Mouse (Mus musculus) lung, embryonic 16.5 days (tissue): ENCODE results near the gene Ube4b. TPM values are rescaled to one million over a fixed set of nuclear protein-coding genes. Genes with fewer than 3 reads are reported as not detected.
A peak's percentile ranks its signal among the peaks of the same experiment; 100 is the strongest.
"Not testable (repeated sequence)": the region's sequence is repeated elsewhere in the genome, so short reads cannot be mapped to it uniquely, and the experiment has no call there.

ENCODE experiments used
- ATAC-seq: fragments of 200-750 bp; cut with Nextera tagmentation; 2 replicates; pipeline ENCODE4 v1.8.0; 2017; ENCODE audit warnings: low read depth, mild to moderate bottlenecking, moderate library complexity
- H3K27ac ChIP-seq: fragments of 300-500 bp; sonication (generic); 2 replicates; pipeline ENCODE4 v1.5.1; 2014; ENCODE audit warnings: mild to moderate bottlenecking, control low read depth, low read length
- H3K27me3 ChIP-seq: fragments of 300-500 bp; sonication (generic); 2 replicates; pipeline ENCODE4 v1.6.1; 2014; ENCODE audit warnings: low read depth, low read length, mixed read lengths; ENCODE audit not compliant: control insufficient read depth, insufficient read depth
- H3K36me3 ChIP-seq: fragments of 300-500 bp; sonication (generic); 2 replicates; pipeline ENCODE4 v1.6.1; 2014; ENCODE audit warnings: low read length; ENCODE audit not compliant: control insufficient read depth, insufficient read depth
- H3K4me1 ChIP-seq: fragments of 300-500 bp; sonication (generic); replicated peaks from 2 replicates; pipeline ENCODE4 v1.6.1; 2014; ENCODE audit warnings: low read length, mixed read lengths; ENCODE audit not compliant: control insufficient read depth, insufficient read depth
- H3K4me2 ChIP-seq: fragments of 300-500 bp; sonication (generic); 2 replicates; pipeline ENCODE4 v1.6.1; 2014; ENCODE audit warnings: low read depth, low read length, control low read depth
- H3K4me3 ChIP-seq: fragments of 300-500 bp; sonication (generic); 2 replicates; pipeline ENCODE4 v1.5.1; 2014; ENCODE audit warnings: mild to moderate bottlenecking, low read length, control low read depth
- H3K9ac ChIP-seq: fragments of 300-500 bp; sonication (generic); 2 replicates; pipeline ENCODE4 v1.6.1; 2014; ENCODE audit warnings: low read length, control low read depth
- H3K9me3 ChIP-seq: fragments of 300-500 bp; sonication (generic); 2 replicates; pipeline ENCODE4 v1.6.1; 2016; ENCODE audit warnings: low read length; ENCODE audit not compliant: control insufficient read depth
- WGBS: fragments of 180-500 bp; shearing (Covaris S2); extraction: QIAGEN DNeasy Blood & Tissue Kit; methylation state at CpG from one replicate; pipeline ENCODE4 v1.1.7; 2014; 5-methylcytosine and 5-hydroxymethylcytosine counted together
- polyA plus RNA-seq: library from polyadenylated mRNA; unstranded; fragments of >200 nt; fragmentation: Nextera tagmentation; extraction: Ambion mirVana; gene quantifications from 2 replicates; pipeline ENCODE4 v1.2.1, GENCODE M21; 2015

Ube4b gene
- polyA plus RNA-seq, 1 experiment from 2014 or later, result 33.8 TPM

- ATAC-seq, result no peak
- H3K27me3 ChIP-seq, result no peaks in the 10 kb centered on the region
- H3K4me3 ChIP-seq, result no peak overlapping the region
- no peaks in the 10 kb centered on the region for H3K36me3 ChIP-seq
- peak overlapping the region; percentile 73; the same call in 1 of the 2 replicates for H3K9ac ChIP-seq
- no peaks in the 10 kb centered on the region for H3K9me3 ChIP-seq
- peak overlapping the region; percentile 67 for H3K4me2 ChIP-seq
- no peak overlapping the region for H3K27ac ChIP-seq
- peaks cover 6% of the 10 kb centered on the region for H3K4me1 ChIP-seq
- 52% methylated on average over 1 of the region's 1 CpGs for WGBS
Observed at GRCm38 (mm10) chr4:149444465-149444864, 17.9 kb upstream of the Ube4b start.

DNA sequence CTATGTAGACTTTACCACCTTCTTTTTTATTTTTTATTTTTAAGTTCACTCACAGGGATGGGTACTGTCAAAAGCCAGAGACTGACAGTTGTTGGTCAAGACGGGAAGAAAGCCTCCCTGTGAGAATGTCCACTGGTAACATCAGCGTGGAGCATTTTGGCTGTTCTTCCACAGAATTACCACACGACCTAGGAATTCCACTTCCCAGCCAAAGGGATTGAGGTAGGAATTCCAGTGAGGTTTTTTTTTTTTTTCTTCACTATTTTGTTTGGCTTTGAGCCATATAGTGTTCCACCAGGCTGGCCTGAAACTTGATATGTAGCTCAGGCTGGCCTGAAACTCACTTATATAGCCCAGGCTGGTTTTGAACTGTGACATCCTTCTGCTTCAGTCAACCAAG is 15.9 kb upstream of the Ube4b start:
- Histone ChIP-seq H3K9ac (no peak overlapping the region), H3K27me3 (no peaks in the 10 kb centered on the region), H3K4me2 (no peak overlapping the region), H3K4me1 (peaks cover 6% of the 10 kb centered on the region), H3K9me3 (no peaks in the 10 kb centered on the region), H3K4me3 (no peak overlapping the region), H3K27ac (0 out of 2 replicates have a peak overlapping the region, but pooled peaks have one; percentile 38), H3K36me3 (no peaks in the 10 kb centered on the region)
- no peak for ATAC-seq
- WGBS, result 17% methylated on average over 3 of the region's 3 CpGs

DNA sequence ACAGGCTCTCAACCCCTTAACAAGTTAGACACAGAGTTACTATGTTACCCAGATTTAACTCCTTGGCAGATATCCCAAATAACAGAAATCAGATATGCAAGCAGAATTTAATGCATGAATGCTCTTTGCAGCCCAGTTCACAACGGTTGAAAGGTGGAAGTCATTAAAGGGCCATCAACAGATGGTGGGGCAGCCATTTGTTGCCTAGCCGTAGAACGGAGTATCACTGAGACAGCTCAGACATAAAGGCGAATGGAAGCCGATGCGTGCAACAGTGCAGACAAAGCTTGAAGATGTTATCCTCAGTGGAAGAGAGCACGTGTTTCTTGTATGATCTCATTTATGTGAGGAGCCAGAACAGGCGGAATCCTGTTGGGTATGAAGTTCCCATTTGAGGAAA is 14.0 kb upstream of the Ube4b start:
- ATAC-seq, result no peak
- 73% methylated on average over 8 of the region's 8 CpGs for WGBS
- H3K4me3 ChIP-seq, result no peak overlapping the region
- H3K9ac ChIP-seq, result no peak overlapping the region
- H3K9me3 ChIP-seq, result no peaks in the 10 kb centered on the region
- H3K27me3 ChIP-seq, result no peaks in the 10 kb centered on the region
- no peaks in the 10 kb centered on the region for H3K36me3 ChIP-seq
- no peak overlapping the region for H3K4me2 ChIP-seq
- H3K27ac ChIP-seq, result no peak overlapping the region
- no peaks in the 10 kb centered on the region; the same call in 1 of the 2 replicates for H3K4me1 ChIP-seq

DNA sequence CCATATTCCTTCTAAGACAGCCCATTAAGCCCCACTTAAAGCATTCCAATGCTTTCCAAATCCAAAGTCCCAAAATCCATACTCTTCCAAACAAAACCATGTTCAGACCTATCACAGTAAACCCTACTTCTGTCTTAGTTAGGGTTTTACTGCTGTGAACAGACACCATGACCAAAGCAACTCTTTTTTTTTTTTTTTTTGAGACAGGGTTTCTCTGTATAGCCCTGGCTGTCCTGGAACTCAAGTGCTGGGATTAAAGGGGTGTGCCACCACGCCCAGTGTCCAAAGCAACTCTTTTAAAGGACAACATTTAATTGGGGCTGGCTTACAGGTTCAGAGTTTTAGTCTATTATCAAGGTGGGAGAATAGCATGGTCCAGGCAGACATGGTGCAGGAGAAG is 5.3 kb upstream of the Ube4b start:
- WGBS, result 86% methylated on average over 1 of the region's 1 CpGs
- not testable (repeated sequence) for H3K9me3 ChIP-seq, ATAC-seq, H3K36me3 ChIP-seq, H3K4me2 ChIP-seq, H3K4me3 ChIP-seq, H3K27ac ChIP-seq, H3K4me1 ChIP-seq, H3K27me3 ChIP-seq, H3K9ac ChIP-seq

DNA sequence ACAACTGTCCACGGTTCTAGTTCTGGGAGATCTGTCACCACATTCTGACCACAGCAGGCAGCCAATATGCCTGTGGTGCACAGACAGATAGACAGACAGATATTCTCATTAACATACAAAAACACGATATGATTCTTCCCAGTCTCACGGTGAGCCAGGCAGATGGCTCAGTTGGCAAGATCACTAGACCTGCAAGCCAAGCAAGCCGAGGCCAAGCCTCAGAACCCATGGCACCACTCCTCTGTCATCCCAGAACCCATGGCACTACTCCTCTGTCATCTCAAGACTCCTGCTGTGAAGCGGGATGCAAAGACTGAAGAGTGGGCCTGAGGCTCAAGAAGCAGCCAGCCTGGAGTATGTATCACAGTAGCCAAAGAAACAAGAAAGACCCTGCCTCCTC is 3.0 kb upstream of the Ube4b start:
- Histone ChIP-seq H3K4me2 (no peak overlapping the region), H3K4me3 (no peak overlapping the region), H3K9ac (no peak overlapping the region), H3K27me3 (no peaks in the 10 kb centered on the region), H3K4me1 (peaks cover 2% of the 10 kb centered on the region; the same call in 1 of the 2 replicates), H3K27ac (no peak overlapping the region), H3K36me3 (no peaks in the 10 kb centered on the region), H3K9me3 (no peaks in the 10 kb centered on the region)
- 77% methylated on average over 5 of the region's 5 CpGs for WGBS
- no peak for ATAC-seq

GRCm38 (mm10) chr4:149425801-149426292 is 702 bp downstream of the Ube4b start:
- Histone ChIP-seq H3K36me3 (no peaks in the 10 kb centered on the region), H3K27me3 (no peaks in the 10 kb centered on the region), H3K9me3 (no peaks in the 10 kb centered on the region), H3K4me3 (peak overlapping the region; percentile 95), H3K4me2 (peak overlapping the region; percentile 91), H3K4me1 (peaks cover 5% of the 10 kb centered on the region; the same call in 1 of the 2 replicates), H3K27ac (peak overlapping the region; percentile 99), H3K9ac (peak overlapping the region; percentile 95)
- WGBS, result under 1% methylated on average over 35 of the region's 35 CpGs
- ATAC-seq, result peak; percentile 70

GRCm38 (mm10) chr4:149424755-149425154 is 1.8 kb downstream of the Ube4b start:
- no peaks in the 10 kb centered on the region for H3K27me3 ChIP-seq
- ATAC-seq, result no peak
- no peaks in the 10 kb centered on the region for H3K9me3 ChIP-seq
- peak overlapping the region; percentile 91 for H3K4me2 ChIP-seq
- peak overlapping the region; percentile 95 for H3K4me3 ChIP-seq
- 1% methylated on average over 9 of the region's 9 CpGs for WGBS
- no peak overlapping the region for H3K27ac ChIP-seq
- no peaks in the 10 kb centered on the region for H3K36me3 ChIP-seq
- peak overlapping the region; percentile 95 for H3K9ac ChIP-seq
- peaks cover 5% of the 10 kb centered on the region; the same call in 1 of the 2 replicates for H3K4me1 ChIP-seq

- ATAC-seq, result no peak
- Histone ChIP-seq H3K4me1 (peaks cover 13% of the 10 kb centered on the region), H3K27ac (no peak overlapping the region), H3K9ac (no peak overlapping the region), H3K27me3 (no peaks in the 10 kb centered on the region), H3K36me3 (no peaks in the 10 kb centered on the region), H3K9me3 (no peaks in the 10 kb centered on the region), H3K4me2 (no peak overlapping the region), H3K4me3 (no peak overlapping the region)
- WGBS, result 69% methylated on average over 5 of the region's 5 CpGs
Observed at GRCm38 (mm10) chr4:149417854-149418365, 8.6 kb downstream of the Ube4b start.

GRCm38 (mm10) chr4:149416986-149417385 is 9.6 kb downstream of the Ube4b start:
- no peak overlapping the region for H3K27ac ChIP-seq

More at GRCm38 (mm10) chr4:149416986-149417385, 9.6 kb downstream of the Ube4b start:
- H3K4me1 ChIP-seq, result peaks cover 13% of the 10 kb centered on the region
- no peak overlapping the region for H3K4me2 ChIP-seq
- H3K9ac ChIP-seq, result no peak overlapping the region
- no peaks in the 10 kb centered on the region for H3K9me3 ChIP-seq
- 62% methylated on average over 2 of the region's 2 CpGs for WGBS
- no peaks in the 10 kb centered on the region for H3K27me3 ChIP-seq
- no peak for ATAC-seq
- H3K36me3 ChIP-seq, result no peaks in the 10 kb centered on the region
- no peak overlapping the region for H3K4me3 ChIP-seq
